Mouse (Mus musculus) testis, postnatal 10 days (tissue): ENCODE measurements around the gene Nans.

ENCODE experiments used
- DNase-seq: peaks from one replicate; pipeline ENCODE4 v3.0.0; 2021; ENCODE audit warnings: low spot score

The Nans gene

GRCm38 (mm10) chr4:46485696-46486417 lies 3.2 kb upstream of the Nans start:
- DNase-seq = peak; percentile 75

- DNase-seq = peak; percentile 62
These were observed 1.7 kb upstream of the Nans start for GRCm38 (mm10) chr4:46487348-46487747.

- no peak for DNase-seq
These were observed 4.0 kb downstream of the Nans start for GRCm38 (mm10) chr4:46493071-46493470.

- no peak for DNase-seq
These were observed 6.5 kb downstream of the Nans start for GRCm38 (mm10) chr4:46495543-46495942.

GRCm38 (mm10) chr4:46497286-46497892 lies 8.3 kb downstream of the Nans start:
- peak; percentile 83 for DNase-seq

GRCm38 (mm10) chr4:46498511-46498910 lies 9.5 kb downstream of the Nans start:
- DNase-seq = no peak

- peak; percentile 70 for DNase-seq
These were observed 9.9 kb downstream of the Nans start for GRCm38 (mm10) chr4:46498976-46499375.

- no peak for DNase-seq
These were observed 13.8 kb downstream of the Nans start for GRCm38 (mm10) chr4:46502606-46503502.

- no peak for DNase-seq
These were observed 14.8 kb downstream of the Nans start for GRCm38 (mm10) chr4:46503881-46504280.

- no peak for DNase-seq
These were observed 16.5 kb downstream of the Nans start for GRCm38 (mm10) chr4:46505361-46506057.

GRCm38 (mm10) chr4:46506801-46507610 lies 18.0 kb downstream of the Nans start:
- peak; percentile 98 for DNase-seq

GRCm38 (mm10) chr4:46507736-46508460 lies 18.9 kb downstream of the Nans start:
- peak; percentile 93 for DNase-seq

- DNase-seq = no peak
These were observed 31.4 kb downstream of the Nans start for GRCm38 (mm10) chr4:46520491-46520890.

GRCm38 (mm10) chr4:46521457-46521856 lies 32.4 kb downstream of the Nans start:
- DNase-seq = no peak

- DNase-seq = no peak
These were observed 34.3 kb downstream of the Nans start for GRCm38 (mm10) chr4:46523324-46523723.

GRCm38 (mm10) chr4:46526226-46526625 lies 37.2 kb downstream of the Nans start:
- DNase-seq = no peak

GRCm38 (mm10) chr4:46526798-46527557 lies 37.9 kb downstream of the Nans start:
- DNase-seq = no peak

- peak; percentile 43 for DNase-seq
These were observed 38.5 kb downstream of the Nans start for GRCm38 (mm10) chr4:46527558-46527926.

- DNase-seq = no peak
These were observed 40.7 kb downstream of the Nans start for GRCm38 (mm10) chr4:46529722-46530121.

GRCm38 (mm10) chr4:46532511-46532910 lies 43.5 kb downstream of the Nans start:
- no peak for DNase-seq
